Mouse (Mus musculus) spleen, adult 12 weeks (tissue): ENCODE results near the gene Adamtsl3.

Experiments used
- DNase-seq: peaks from one replicate; pipeline ENCODE4 v3.0.0; 2022; ENCODE audit warnings: low spot score

The Adamtsl3 gene

DNA sequence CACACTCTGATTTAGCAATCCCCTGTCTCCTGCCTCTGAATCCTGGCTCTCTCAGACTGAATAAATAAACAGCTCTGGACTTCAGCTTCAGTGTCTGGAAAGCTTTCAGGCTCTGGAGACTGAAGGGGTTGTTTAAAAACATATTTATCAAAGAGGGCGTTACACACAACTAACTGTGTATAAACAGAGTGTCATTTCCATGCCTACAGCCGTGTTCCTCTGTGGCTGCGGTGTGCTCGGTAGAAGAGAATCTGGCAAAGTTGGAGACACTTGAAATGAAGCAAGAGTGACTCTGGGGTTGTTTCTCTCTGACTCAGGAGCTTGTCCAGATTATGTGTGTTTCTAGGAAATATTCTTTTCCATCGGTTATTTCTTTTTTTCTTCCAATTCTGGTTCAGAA is 167.0 kb downstream of the Adamtsl3 start:
- DNase-seq, result no peak

DNA sequence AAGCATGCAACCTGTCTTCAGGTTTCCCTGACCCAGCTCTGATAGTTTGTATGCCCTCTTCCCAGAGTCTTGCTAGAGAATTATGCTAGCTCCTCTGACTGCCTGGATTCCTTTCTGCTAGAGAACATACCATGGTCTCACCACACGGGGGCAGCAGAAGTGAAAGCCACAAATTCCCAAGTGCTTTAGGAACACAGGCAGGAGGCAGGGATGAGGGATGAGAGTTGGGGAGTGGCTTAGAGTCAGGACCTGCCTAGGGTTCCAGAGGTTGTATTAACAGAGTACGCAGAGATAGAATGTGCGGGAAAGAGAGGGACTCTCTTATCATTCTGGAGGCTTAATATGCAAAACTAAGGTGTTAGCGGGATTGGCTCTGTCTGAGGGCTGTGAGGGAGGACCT is 168.6 kb downstream of the Adamtsl3 start:
- DNase-seq, result no peak

DNA sequence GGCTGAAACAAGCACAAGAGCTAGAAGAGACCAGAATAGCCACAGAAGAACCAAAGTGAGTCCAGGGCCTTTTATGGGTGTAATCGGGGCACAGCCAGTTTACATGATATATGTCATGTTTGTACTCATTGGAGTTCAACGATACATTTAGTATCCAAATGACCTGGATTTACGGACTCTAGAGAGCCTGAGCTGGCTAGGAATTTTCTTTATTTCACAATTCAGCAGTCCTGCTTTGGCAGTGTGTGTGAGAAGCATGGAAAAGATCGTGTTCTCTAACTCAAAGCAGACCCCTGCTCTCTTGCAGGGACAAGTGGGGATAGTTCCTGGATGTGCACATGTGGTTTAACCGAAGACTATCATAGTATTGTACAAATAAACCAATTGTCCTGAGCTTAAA is 195.1 kb downstream of the Adamtsl3 start:
- DNase-seq, result no peak

DNA sequence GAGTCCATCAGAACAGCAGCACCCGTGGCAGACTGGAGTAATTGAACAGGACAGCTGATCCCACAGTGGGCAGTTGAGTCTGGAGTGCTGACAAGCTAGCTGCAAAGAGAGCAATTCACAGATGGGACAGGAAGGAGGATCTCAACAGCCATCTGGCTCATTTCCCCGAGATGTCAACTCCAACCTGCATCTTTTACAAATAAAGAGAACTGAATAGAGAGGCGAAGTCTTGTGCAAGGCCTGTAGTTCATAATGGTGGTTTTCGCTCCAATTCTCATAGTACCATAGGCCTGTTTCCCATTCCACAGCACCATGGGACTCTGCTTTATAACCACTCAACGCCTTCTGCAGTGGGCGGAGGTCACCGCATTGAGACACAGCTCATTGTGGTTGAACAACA is 195.9 kb downstream of the Adamtsl3 start:
- no peak for DNase-seq

DNA sequence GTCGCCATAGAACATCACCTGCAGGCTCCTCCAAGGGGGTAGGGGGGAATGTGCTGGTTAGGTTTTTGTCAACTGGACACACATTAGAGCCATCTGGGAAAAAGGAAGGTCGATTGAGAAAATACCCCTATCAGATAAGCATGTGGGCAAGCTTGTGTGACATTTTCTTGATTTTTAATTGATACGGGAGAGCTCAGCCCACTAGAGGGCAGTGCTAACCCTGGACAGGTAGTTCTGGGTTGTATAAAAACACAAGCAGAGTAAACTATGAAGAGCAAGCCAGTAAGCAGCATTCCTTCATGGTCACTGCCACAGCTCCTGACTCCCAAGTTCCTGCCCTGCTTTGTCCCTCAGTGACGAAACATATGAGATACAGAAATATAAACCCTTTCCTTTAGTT is 197.7 kb downstream of the Adamtsl3 start:
- no peak for DNase-seq

DNA sequence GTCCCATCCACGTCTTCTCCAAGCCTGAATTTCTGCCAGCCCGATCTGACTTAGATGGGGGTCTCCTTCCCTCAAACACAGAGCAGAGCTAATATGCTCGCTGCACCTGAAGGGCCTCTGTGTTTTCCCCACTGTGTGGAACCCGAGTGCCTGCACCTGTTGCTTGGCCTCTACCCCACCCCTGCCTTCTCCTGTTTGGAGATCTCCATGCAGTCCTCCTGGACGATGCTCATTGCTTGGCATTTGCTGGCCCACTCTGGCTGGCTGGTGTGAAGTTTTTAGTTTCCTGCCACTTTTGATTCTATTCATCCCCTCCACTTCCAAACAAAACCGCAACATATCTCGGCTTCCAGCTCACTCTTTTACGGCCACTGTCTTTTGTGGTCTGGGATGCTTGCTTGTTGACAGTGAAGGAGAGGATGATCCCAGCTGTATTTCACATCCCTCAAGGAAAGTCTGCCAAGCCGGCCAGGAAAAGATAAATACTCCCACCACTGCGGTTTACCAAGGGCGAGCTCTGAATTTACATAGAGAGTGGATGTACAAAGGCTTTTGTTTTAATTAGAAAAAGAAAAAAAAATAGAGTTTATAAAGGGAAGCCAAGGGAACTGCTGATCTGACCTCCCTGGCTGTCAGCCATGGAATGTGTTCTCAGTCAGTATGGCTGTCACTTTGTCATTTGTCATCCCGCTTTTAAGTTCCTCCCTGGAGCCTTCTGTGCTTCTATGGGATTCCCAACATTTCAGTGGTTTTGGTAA is 198.4 kb downstream of the Adamtsl3 start:
- DNase-seq, result no peak

DNA sequence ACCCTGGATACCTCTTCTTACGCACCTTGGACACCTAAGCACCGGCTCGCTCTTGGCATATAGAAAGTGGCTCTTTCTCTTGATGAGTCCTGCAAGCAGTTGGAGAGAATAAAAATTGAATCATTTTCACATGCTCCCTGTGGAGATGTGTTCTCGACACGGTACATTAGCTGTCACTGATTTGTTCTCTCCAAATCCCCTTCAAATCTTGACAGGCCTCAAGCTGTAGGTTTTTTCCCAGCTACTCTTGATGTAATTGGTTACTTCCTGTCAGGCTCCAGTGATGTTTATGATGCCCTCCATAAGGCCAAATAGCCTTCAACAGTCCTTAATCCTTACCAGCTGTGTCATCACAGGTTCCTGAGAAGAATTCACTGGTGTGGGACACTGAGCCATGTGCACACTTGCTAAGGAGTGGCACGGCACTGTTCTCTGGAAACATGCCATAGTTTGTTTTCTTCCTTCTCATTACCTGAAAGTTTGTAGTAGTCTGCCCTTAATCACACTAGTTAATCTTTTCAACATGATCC is 209.0 kb downstream of the Adamtsl3 start:
- no peak for DNase-seq

DNA sequence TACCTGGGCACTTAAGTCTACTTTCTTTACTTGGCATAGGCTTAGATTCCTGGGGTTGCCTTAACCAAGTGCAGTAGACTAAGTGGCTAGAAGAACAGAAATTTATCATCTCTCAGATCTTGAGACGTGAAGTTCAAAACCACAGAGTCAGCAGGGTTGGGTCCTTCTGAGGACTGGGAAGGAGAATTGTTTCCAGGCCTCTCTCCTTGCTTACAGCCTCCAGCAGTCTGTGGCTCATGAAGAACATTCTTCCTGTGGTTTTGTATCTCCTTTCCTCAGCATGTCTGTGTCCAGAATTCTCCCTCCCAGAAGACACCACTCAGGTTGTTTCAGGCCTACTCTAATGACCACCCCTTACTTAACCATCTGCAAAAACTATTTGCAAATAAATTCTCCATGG is 216.5 kb downstream of the Adamtsl3 start:
- DNase-seq, result no peak

DNA sequence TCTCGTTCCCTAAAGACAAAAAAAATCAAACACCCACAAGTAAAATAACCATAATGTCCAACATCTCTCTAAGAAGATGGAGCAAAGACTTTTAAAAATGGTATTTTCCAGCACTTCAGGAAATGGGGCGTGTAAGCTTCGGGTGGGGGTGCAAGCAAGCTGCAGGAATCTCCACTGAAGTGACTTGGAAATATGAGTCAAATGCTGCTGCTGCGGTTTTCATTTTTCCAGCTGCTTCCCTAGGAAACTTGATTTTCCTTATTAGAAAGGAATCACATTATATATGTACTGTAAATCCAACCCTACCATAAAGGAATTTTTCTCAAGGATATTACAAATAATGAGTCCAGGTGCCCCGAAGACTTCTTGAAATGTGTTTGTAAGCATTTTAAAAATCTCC is 220.3 kb downstream of the Adamtsl3 start:
- no peak for DNase-seq

DNA sequence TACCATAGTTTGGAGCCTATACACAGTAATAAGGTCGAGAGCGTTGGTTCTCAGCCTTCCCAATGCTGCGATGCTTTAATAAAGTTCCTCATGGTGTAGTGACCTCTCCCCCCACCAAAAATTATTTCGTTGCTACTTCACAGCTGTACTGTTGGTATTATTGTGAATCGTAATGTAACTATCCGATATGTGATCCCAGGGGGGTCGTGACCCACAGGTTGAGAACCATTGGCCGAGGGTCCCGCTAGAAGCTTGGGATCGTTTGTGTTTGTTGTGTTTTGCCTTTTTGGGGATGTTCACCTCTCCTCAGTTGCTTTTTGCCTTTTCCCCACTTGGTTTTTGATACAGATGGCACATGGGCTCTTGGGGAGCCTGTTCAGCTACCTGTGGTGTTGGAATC is 220.9 kb downstream of the Adamtsl3 start:
- DNase-seq, result no peak

DNA sequence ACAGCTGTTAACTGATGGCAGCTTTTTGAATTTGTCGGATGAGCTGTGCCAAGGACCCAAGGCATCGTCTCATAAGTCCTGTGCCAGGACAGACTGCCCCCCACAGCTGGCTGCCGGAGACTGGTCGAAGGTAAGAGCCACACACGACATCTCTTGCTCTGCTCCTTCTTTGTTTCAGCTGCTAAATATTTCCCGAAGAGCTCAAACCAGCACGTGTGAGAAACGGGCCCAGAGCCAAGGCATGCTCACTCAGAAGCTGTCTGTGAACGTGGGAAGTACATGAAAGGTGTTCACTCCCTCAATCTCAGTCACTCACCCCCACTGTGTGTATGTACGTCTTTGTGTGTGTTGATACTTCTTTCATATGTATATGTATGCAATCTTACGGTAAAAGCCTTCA is 221.6 kb downstream of the Adamtsl3 start:
- no peak for DNase-seq

DNA sequence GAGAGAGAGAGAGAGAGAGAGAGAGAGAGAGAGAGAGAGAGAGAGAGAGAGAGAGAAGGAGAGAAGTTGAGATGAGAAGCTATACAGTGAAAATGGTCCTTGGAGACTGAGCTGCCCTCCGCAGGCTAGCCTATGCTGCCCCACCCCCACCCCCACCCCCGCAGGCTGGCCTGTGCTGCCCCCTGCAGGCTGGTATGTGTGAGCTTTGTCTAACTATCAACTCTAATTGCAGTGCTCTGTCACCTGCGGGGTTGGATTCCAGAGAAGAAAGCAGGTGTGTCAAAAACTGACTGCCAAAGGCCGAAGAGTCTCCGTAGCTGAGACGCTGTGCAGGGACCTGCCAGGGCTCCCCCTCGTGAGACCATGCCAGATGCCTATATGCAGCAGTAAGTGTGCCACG is 231.2 kb downstream of the Adamtsl3 start:
- no peak for DNase-seq

DNA sequence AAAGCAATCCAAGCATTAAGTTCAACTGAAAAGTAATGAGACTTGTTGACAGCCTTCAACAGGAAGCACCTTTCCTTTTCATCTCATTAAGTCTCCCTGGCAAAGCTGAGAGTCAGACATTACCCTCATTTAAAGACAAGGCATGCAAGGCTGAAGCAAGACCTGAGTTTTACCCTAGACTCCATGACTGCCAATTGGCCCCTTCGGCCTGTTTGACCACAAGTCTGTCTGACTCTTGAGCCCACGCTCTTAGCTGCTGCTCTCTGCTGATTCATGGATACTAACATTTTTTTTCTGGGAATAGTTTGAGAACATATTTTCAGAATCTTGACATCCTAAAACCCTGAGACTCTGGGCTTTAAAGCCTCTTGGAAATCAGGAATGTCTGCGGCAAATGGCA is 232.3 kb downstream of the Adamtsl3 start:
- DNase-seq, result no peak

DNA sequence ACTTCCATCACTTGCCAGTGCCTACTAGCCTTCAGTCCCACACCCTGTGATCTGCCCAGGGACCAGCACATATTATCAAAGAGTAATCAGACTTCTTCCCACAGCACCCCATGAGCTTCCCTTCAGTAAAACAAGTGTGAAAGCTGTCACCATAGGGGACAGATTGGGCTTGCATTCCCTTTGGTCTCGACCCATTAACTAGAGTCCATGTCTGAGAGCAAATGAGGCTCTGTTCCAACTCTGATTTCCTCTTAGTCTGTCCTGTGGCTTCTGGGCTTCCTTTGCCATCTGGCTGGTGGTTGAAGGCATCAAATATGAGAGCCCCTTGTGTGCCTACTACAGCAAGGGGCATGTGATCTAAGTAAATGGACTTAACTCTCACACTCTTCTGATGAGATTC is 237.5 kb downstream of the Adamtsl3 start:
- DNase-seq, result no peak

DNA sequence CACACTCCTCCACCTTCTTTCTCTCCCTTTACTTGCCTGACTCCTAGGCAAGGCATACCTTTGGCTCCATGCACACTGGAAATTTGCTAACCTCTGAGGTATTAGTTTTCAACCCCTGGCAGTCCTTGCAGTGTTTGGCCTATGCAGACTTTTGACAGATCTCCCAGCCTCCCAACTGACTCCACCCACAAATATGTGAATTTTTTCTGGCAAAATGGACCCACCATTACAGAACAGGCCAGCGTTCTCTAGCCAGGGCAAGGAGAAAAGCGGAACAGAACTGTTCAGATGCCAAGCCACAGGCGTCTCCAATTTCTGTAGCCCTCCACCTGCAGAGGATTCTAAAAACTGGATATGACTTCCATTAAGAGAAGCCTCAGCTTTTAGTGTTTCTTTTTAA is 244.5 kb downstream of the Adamtsl3 start:
- DNase-seq, result no peak

DNA sequence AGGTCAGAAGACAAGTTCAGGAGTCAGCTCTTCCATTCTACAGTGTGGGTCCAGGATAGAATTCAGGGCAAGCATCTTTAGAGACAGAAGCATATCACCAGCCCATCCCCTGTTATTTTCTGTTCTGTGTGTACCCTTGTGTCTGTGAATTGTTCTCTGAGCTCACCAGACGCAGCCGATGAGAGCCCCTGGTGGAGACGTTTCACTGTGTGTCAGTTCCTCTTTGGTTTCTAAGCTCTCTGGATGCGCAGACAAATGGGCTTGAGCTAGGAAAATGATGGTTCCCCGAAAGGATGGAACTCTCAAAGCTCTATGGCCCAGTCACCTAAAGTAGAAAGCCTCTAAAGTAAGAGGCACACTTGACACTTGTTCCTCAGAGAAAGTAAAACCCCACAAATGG is 246.3 kb downstream of the Adamtsl3 start:
- no peak for DNase-seq

DNA sequence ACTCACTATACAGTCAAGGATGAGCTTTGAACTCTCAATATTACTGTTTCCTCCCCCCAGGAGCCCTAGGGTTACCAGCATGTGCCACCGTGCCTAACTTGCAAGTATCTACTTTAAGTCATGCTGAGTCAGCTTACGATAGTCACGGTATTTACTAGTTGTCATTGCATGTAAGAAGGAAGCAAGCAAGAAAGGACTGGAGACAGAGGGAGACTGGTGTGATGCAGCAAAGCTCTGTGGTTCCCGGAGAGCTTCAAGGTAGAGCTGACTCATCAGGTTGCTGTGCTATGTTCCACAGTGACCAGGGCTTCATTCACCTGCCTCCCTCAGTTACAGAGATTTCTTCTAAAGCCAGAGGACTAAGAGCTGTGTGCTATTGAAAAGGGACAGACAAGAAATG is 247.0 kb downstream of the Adamtsl3 start:
- no peak for DNase-seq

DNA sequence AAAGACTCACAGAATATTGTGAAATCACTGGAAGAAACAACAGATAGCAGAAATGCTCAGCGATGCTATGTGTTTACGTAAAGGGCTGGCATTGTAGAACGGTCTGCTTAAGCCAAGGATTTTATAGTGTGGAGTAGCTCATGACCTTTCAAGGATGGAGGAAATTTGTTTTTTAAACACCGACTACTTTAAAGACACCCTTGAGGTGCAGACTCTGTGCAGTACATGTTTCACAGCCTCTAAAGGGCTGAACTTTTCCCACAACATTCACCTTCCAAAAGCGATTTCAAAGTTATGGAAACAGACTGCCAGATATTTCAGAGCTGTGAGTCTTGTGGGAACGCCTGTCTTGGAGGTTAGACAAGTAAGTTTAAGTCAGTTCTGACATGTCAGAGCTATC is 255.4 kb downstream of the Adamtsl3 start:
- no peak for DNase-seq

DNA sequence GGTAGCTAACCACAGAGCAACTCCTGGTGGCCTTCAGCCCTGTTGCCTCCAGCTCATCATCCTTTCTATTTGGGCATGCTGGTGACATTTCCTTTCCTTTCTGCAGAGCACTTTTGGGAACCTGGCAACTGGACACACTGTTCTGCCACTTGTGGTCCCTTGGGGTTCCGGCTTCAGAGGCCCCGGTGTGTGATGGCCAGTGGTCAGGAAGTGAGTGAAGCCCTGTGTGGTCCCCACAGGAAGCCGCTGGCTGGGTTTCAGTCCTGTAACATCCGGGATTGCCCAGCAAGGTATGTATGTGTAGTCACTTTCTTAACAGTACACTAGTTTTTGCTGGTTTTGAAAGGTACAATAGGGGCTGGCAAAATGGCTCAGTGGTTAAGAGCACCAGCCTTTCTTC is 266.5 kb downstream of the Adamtsl3 start:
- no peak for DNase-seq

DNA sequence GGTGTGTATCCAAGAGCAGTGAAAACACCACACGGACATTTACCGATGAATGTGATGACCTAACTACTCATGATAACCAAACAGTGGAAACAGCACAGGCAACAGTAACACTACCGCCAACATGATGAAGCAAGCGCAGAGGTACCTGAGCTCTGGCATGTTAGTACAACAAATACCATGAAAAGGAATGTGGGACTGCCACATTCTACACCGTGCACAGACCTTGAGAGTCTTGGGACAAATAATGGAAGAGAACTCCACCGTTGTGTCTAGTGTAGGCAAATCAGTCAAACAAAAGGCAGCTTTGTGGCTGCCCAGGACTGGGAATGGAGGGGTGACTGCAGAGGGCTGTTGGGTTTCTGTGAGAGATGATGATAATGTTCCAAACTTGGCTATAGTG is 269.9 kb downstream of the Adamtsl3 start:
- no peak for DNase-seq

DNA sequence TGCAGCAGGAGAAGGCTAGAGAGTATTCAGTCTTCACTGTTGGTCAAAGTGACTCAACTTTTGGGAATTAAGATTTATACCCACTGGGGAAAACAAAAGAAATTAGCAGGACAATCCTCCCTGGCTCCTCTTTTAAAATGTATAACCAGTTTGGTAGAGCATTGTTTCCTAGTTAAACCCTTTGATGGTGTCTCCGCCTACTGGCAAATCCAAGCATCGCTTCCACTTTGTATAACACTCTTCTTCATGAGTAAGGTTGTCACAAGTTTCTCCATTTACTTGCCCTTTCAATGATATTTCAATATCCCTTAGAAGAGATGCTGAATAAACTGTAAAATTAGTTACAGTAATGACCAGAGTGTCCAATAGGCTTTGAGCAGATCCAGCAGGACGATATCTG is 274.1 kb downstream of the Adamtsl3 start:
- no peak for DNase-seq

DNA sequence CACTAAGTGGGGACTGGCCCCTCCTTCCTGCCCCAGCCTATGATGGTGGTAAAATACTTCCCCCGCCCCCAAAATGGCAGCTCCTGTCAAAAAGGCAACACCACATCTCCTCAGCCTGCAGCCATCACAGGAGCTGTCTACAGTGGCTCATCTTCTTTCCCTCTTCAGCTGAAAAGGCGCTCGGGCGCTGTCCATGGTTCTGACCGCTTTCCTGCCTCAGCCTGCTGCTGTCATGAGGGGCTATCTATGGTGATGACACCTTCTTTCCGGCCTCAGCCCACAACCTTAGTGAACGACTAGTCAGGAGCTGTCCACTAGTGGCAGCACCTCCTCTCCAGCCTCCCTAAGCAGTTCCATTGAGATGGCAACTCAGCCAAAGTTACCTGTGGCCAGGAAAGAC is 289.8 kb downstream of the Adamtsl3 start:
- no peak for DNase-seq

DNA sequence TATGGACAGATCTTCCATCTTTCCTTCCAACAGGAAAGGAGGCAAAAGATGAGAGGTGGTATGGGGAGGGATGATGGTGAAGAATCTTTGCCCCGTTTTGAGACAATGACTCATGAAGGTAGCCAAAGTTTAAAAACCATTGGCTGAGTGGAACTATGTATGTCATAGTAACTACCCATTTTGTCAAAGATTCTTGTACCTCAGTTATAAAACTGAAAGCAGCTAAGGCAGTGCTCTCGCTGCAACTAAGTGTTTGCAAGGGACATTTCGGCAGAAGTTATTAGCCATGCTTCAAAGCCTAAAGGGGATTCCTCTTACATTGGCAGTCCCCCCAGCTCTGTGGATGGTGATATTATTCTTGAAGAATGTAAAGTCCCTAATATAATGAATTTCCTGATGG is 311.7 kb downstream of the Adamtsl3 start:
- DNase-seq, result no peak

DNA sequence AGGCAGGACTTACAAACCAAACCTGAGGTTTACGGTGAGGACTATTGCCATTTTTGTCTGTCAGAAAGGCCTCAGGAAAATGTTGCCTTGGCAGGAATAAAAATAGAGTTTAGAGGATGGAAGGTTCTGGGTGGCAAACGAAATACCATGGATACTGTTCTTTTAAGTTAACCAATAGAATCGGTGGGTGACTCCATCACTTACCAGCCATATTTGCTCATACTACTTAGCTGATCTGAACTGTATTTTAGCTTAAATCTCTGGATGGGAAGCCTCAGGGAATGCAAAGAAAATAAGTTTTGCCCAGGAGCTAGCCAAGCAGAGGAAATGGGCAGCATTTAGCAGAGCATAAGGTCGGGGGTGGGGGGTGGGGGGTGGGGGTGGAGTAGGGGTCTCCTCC is 312.4 kb downstream of the Adamtsl3 start:
- no peak for DNase-seq
